Mouse (Mus musculus) hindbrain, embryonic 14.5 days (tissue): Measurements from ENCODE around the gene Cct7. TPM values are rescaled to one million over a fixed set of nuclear protein-coding genes. Genes with fewer than 3 reads are reported as not detected.
A peak's percentile ranks its signal among the peaks of the same experiment; 100 is the strongest.

Experiments used
- ATAC-seq: fragments of 200-750 bp; cut with Nextera tagmentation; 2 replicates; pipeline ENCODE4 v1.8.0; 2017; ENCODE audit warnings: moderate number of reproducible peaks, mild to moderate bottlenecking, moderate TSS enrichment, moderate library complexity; ENCODE audit not compliant: low FRiP score
- DNase-seq: peaks from one replicate; pipeline ENCODE4 v3.0.0-alpha.2; 2015; ENCODE audit warnings: low spot score
- H3K27ac ChIP-seq: fragments of 300-500 bp; sonication (generic); 2 replicates; pipeline ENCODE4 v1.5.1; 2014; ENCODE audit warnings: mild to moderate bottlenecking, moderate library complexity
- H3K27me3 ChIP-seq: fragments of 300-500 bp; sonication (generic); 2 replicates; pipeline ENCODE4 v1.6.1; 2014; ENCODE audit warnings: mild to moderate bottlenecking, low read length, mixed read lengths; ENCODE audit not compliant: control insufficient read depth, insufficient read depth
- H3K36me3 ChIP-seq: fragments of 300-500 bp; sonication (generic); replicated peaks from 2 replicates; pipeline ENCODE4 v1.6.1; 2014; ENCODE audit not compliant: control insufficient read depth, insufficient read depth
- H3K4me1 ChIP-seq: fragments of 300-500 bp; sonication (generic); replicated peaks from 2 replicates; pipeline ENCODE4 v1.6.1; 2014; ENCODE audit warnings: antibody characterized with exemption, low read length, mixed read lengths; ENCODE audit not compliant: control insufficient read depth, insufficient read depth
- H3K4me2 ChIP-seq: fragments of 300-500 bp; sonication (generic); replicated peaks from 2 replicates; pipeline ENCODE4 v1.6.1; 2014; ENCODE audit warnings: mild to moderate bottlenecking, moderate library complexity
- H3K4me3 ChIP-seq: fragments of 300-500 bp; sonication (generic); replicated peaks from 2 replicates; pipeline ENCODE4 v1.5.1; 2014; ENCODE audit warnings: mild to moderate bottlenecking, low read length
- H3K9ac ChIP-seq: fragments of 300-500 bp; sonication (generic); 2 replicates; pipeline ENCODE4 v1.6.1; 2014
- H3K9me3 ChIP-seq: fragments of 300-500 bp; sonication (generic); 2 replicates; pipeline ENCODE4 v1.6.1; 2016; ENCODE audit warnings: low read length; ENCODE audit not compliant: control insufficient read depth
- WGBS: fragments of 180-500 bp; shearing (Covaris S2); extraction: QIAGEN DNeasy Blood & Tissue Kit; methylation state at CpG from one replicate; pipeline ENCODE4 v1.1.7; 2014; 5-methylcytosine and 5-hydroxymethylcytosine counted together
- polyA plus RNA-seq: library from polyadenylated mRNA; unstranded; fragments of >200 nt; fragmentation: Nextera tagmentation; extraction: Ambion mirVana; gene quantifications from 2 replicates; pipeline ENCODE4 v1.2.1, GENCODE M21; 2014

Gene Cct7
- polyA plus RNA-seq = 566 and 602 TPM in 2 replicates

DNA sequence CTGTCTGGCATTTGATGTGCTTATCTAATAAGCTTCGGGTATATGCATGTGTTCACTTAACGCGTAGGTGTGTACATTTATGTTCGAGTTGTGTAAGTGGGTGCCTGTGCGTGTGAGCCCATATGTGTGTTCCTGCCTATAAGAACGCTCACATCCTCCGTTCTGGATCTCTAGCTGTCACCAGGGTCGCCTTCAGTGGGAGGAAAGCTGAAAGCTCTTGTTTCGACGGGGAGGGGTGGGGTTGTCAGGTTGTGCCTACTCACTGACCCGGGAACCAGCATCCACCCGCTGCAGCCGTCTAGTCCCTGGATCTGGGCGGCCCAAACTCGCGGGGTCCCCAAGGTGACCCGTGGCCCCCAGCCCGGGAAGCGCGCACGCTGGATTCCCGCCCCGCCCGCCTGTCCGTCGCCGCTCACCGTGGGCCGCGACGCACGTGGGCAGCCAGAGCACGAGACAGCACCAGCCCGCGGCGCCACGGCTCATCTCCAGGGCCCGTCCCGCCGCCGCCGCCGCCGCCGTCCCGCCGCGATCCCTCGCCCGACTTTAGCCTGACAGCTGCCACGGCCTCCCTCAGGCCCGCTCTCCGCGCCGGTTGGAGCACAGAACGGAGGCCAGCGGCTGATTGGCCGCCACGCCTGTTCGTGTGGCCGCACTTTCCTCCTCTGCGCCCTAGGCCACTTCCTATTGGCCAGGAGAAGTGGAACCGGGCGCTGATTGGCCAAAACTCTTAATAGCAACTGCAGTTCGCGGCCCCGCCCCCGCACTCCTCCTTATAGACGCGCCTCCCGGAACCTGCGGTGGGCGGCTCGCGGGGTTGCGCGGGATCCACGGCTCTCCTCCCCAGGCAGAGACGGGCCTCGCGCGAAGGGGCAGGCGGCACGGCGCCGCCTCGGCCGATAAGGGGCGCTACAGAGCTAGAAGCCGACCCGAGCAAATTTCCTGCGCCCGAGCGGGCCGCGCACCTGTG, at the start of gene Cct7:
Gene Cct7 (plus strand): TSS at position 818 of the 967 bp plus-strand sequence.
- WGBS = 3% methylated on average over 84 of the region's 96 CpGs
- peak within 1 kb of the TSS; percentile 89 for H3K9ac ChIP-seq
- H3K27me3 ChIP-seq = no peaks in the 10 kb centered on the region
- H3K9me3 ChIP-seq = no peaks in the 10 kb centered on the region
- peak within 1 kb of the TSS; percentile 70 for H3K4me3 ChIP-seq
- H3K4me2 ChIP-seq = peak within 1 kb of the TSS; percentile 97
- H3K27ac ChIP-seq = peak within 1 kb of the TSS; percentile 92
- H3K36me3 ChIP-seq = peaks cover 20% of the 10 kb centered on the region
- ATAC-seq = peak; percentile 95
- DNase-seq = peak; percentile 98
- H3K4me1 ChIP-seq = peaks cover 30% of the 10 kb centered on the region

DNA sequence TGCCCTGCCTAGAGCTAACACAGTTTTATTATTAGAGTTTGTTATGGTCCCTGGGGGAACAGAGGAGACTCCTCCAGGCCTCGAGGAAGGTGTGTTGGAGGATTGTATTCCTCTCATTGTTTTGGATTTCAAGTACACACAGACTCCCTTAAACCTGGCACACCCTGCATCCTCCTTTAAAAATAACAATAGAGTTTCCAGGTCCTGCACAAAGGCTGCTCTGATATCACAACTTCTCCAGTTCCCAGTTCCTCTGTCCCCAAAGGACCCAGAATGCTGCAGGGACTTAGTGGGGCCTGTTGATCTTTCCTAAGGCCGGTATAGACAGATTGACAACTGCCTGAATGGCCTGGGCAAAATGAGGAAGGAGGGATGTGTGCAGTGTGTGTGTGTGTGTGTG, 48.7 kb upstream of the Cct7 start:
- H3K27ac ChIP-seq = peak overlapping the region; percentile 47; the same call in 1 of the 2 replicates
- 53% methylated on average over 2 of the region's 2 CpGs for WGBS

DNA sequence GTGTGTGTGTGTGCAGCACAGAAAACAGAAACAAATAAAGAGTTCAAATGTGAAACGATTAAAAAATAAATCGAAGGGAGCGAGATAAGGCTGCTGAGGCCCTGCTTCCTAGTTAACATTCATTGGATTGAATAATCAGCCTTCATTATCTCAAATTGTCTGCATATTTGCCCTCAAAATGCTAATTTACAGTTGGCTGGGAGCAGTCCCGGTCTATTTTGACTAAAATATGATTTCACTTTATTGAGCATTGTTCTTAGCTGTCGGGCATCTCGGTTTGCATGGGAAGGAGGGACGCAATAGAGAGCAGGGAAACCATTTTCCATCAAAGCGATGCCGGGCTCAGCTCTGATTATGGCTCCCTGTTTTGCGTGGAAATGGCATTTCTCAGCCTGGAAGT, 48.3 kb upstream of the Cct7 start:
- ATAC-seq = no peak
- H3K9ac ChIP-seq = no peak overlapping the region
- peak; percentile 36 for DNase-seq

More for the DNA sequence above, 48.7 kb upstream of the Cct7 start:
- H3K4me3 ChIP-seq = no peak overlapping the region
- H3K36me3 ChIP-seq = no peaks in the 10 kb centered on the region
- no peaks in the 10 kb centered on the region for H3K4me1 ChIP-seq
- H3K4me2 ChIP-seq = no peak overlapping the region
- ATAC-seq = no peak
- H3K9ac ChIP-seq = no peak overlapping the region
- H3K27me3 ChIP-seq = peaks cover 4% of the 10 kb centered on the region
- H3K9me3 ChIP-seq = no peaks in the 10 kb centered on the region
- DNase-seq = no peak

GRCm38 (mm10) chr6:85409003-85409402, 42.3 kb upstream of the Cct7 start:
- ATAC-seq = no peak
- no peak for DNase-seq
- Histone ChIP-seq H3K4me3 (0 out of 2 replicates have a peak overlapping the region, but pooled peaks have one; percentile 16), H3K27ac (no peak overlapping the region), H3K4me2 (peak overlapping the region; percentile 45), H3K4me1 (peaks cover 5% of the 10 kb centered on the region; the same call in 1 of the 2 replicates), H3K27me3 (peaks cover 34% of the 10 kb centered on the region), H3K9ac (peak overlapping the region; percentile 49), H3K36me3 (no peaks in the 10 kb centered on the region), H3K9me3 (no peaks in the 10 kb centered on the region)
- 1% methylated on average over 31 of the region's 31 CpGs for WGBS

More for the DNA sequence above, 48.3 kb upstream of the Cct7 start:
- Histone ChIP-seq H3K4me1 (no peaks in the 10 kb centered on the region), H3K4me3 (no peak overlapping the region), H3K4me2 (no peak overlapping the region), H3K9me3 (no peaks in the 10 kb centered on the region), H3K27me3 (peaks cover 8% of the 10 kb centered on the region), H3K36me3 (no peaks in the 10 kb centered on the region), H3K27ac (peak overlapping the region; percentile 47; the same call in 1 of the 2 replicates)
- 58% methylated on average over 10 of the region's 10 CpGs for WGBS

DNA sequence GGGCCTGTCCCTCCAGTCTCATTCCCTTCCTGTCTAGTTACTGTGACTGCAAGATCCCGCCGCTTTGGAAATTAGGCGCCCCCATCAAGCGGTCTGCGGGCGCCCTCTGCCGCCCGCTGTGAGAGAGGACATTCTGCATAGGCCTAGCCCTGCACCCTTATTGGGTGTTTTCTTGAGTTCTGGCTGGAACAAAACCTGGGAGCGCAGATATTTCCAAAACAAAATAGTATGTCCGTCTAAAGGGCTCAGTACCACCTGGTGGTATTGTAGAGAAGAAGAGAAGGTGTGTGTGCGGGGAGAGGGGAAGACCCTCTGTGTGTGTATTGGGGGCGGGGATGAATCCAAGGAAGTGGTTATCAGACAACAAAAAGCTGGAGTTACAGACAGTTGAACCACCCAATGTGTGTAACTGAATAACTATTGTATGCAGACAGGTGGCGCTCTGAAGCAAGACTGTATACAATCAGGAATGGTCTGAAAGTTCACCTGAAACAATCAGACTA, 40.5 kb upstream of the Cct7 start:
- H3K9me3 ChIP-seq = no peaks in the 10 kb centered on the region
- H3K4me2 ChIP-seq = no peak overlapping the region
- ATAC-seq (peak; percentile 84; the same call in 1 of the 2 replicates), DNase-seq (peak; percentile 82)
- H3K4me1 ChIP-seq = peaks cover 5% of the 10 kb centered on the region; the same call in 1 of the 2 replicates
- no peaks in the 10 kb centered on the region for H3K36me3 ChIP-seq
- no peak overlapping the region for H3K27ac ChIP-seq
- no peak overlapping the region for H3K4me3 ChIP-seq
- H3K27me3 ChIP-seq = peaks cover 34% of the 10 kb centered on the region
- no peak overlapping the region for H3K9ac ChIP-seq
- WGBS = 12% methylated on average over 13 of the region's 13 CpGs

DNA sequence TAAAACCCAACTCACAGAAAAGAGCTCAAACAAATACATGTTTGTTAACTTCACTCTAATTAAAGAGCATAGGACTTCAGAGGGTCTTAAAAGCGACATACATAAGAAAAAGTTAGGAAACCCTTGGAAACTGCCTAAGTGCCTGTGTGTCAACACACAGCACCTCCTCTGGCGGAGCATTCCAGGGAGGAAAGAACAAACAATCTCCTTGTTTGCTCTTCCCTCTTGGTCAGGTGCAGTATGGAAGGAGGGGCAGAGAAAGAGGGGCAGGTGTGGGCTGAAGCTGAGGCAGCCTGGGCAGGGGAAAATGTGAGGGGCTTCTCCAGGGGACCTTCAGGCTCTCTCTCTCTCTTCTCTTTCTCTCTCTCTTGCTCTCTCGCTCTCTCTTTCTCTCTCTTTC, 35.5 kb upstream of the Cct7 start:
- H3K36me3 ChIP-seq = no peaks in the 10 kb centered on the region
- no peak overlapping the region for H3K4me3 ChIP-seq
- ATAC-seq (no peak), DNase-seq (no peak)
- H3K4me2 ChIP-seq = no peak overlapping the region
- H3K27ac ChIP-seq = no peak overlapping the region
- 62% methylated on average over 3 of the region's 3 CpGs for WGBS
- no peak overlapping the region for H3K9ac ChIP-seq
- H3K27me3 ChIP-seq = no peaks in the 10 kb centered on the region
- H3K9me3 ChIP-seq = no peaks in the 10 kb centered on the region
- H3K4me1 ChIP-seq = no peaks in the 10 kb centered on the region

- 89% methylated on average over 2 of the region's 2 CpGs for WGBS
- H3K27me3 ChIP-seq = peaks cover 8% of the 10 kb centered on the region
- no peak overlapping the region for H3K9ac ChIP-seq
- DNase-seq (no peak), ATAC-seq (no peak)
- H3K4me3 ChIP-seq = no peak overlapping the region
- no peaks in the 10 kb centered on the region for H3K36me3 ChIP-seq
- no peak overlapping the region for H3K27ac ChIP-seq
- no peak overlapping the region for H3K4me2 ChIP-seq
- H3K9me3 ChIP-seq = no peaks in the 10 kb centered on the region
- no peaks in the 10 kb centered on the region for H3K4me1 ChIP-seq
These were observed 32.2 kb upstream of the Cct7 start for GRCm38 (mm10) chr6:85419150-85419549.

DNA sequence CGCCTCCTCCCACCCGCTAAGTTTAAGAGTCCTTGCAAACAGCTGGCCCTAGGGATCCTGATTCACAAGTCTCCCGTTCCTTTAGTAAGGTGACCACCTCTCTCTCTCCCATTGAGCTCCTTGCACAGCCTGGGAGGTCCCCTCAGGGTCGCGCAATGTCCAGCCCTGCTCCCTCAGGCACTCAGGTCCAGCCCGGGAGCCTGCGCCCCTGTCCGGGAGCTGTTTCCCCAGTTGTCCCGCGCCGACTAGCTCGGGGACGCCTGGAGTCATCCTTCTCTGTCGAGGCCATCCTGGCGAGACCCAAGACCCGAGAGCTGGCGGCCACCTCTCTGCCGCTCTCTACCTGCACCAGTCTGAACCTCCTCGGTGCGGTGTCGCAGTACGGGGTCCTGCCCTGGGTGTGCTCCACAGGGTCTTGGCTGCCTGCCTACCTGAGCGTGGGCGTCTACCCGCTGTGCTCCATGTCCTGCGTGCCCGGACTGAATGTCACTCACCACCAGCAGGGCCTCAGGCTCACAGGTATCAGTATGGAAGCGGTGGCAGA, 27.4 kb upstream of the Cct7 start, which contains the start of gene Noto:
Gene Noto (plus strand): TSS at position 51 of the 544 bp plus-strand sequence.
- ATAC-seq = no peak
- Histone ChIP-seq H3K4me2 (no peak within 1 kb of the TSS), H3K4me3 (no peak within 1 kb of the TSS), H3K27ac (no peak within 1 kb of the TSS), H3K9ac (no peak within 1 kb of the TSS), H3K9me3 (no peaks in the 10 kb centered on the region), H3K27me3 (peaks cover 10% of the 10 kb centered on the region), H3K4me1 (no peaks in the 10 kb centered on the region), H3K36me3 (no peaks in the 10 kb centered on the region)
- 14% methylated on average over 28 of the region's 28 CpGs for WGBS
- no peak for DNase-seq

- no peak overlapping the region for H3K27ac ChIP-seq
- peak overlapping the region; percentile 72; the same call in 1 of the 2 replicates for H3K9ac ChIP-seq
- ATAC-seq (no peak; the same call in 1 of the 2 replicates), DNase-seq (no peak)
- no peaks in the 10 kb centered on the region for H3K36me3 ChIP-seq
- no peaks in the 10 kb centered on the region for H3K9me3 ChIP-seq
- peak overlapping the region; percentile 83 for H3K4me3 ChIP-seq
- H3K4me1 ChIP-seq = peaks cover 9% of the 10 kb centered on the region
- H3K4me2 ChIP-seq = peak overlapping the region; percentile 77
- WGBS = 48% methylated on average over 8 of the region's 8 CpGs
- no peaks in the 10 kb centered on the region for H3K27me3 ChIP-seq
These were observed 20.0 kb upstream of the Cct7 start for GRCm38 (mm10) chr6:85431274-85431841.
